Mouse (Mus musculus): Measurements from ENCODE around the gene Sytl2.

Gene Sytl2

GRCm38 (mm10) chr7:90355995-90356394 is 53.9 kb downstream of the Sytl2 start:
- intact Hi-C loops (cut with DNase I) = no loop called here

DNA sequence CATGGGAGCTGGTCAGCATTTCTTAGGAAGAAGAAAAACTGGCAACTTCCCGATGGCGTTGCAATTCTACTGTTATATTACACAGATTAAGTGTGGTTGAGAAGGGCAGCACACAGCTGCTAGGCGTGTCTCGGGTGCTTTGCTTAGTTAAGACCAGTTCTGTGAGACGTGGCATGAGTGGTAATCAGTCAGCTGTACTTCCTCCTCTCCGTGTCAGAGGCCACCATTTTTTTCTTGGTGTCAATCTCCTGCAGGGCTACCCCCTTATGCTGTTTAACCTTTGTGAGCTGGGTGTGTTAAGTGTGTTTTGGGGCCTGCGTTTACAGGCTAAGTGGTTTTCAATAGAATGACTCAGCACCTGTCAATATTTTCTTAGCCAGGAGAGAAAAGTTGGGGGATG is 60.7 kb downstream of the Sytl2 start:
- intact Hi-C loops (cut with DNase I) = no loop called here

DNA sequence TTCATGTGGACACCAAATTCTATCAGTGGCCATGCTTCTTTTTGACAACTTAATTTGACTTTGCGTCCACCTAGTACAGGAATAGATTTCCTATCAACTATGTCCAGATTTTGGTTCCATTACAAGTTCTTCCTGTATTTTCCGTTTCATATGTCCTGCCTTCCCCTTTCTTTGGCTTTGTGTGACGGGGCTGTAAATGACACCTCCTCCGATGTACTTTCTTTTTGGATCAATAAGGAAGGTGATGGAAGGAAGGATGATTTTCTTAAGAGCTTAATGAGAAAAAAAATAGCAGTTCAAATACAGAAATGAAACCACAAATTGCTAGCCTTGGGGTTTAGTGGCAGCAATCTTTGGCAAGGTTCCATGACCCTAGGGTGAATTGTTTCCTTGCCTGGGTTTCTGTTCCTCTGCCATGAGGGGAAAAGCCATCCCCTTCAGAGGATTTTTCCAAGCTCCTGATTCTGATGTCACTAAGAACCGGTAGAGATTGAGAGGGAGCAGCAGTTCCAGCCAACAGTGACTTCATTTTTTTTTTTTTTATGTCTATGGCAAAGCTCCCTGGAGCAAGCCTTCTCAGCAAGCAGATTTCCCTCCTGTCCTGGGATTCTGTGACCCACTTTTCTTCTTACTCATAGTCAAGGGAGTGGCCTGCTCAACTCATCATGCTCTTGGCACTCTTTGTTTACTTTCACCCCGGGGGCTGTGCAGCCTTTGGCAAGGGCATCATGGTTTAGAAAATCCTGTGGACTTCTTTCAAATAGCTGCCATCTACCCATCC is 68.2 kb downstream of the Sytl2 start:
- intact Hi-C loops (cut with DNase I) = no loop called here

- intact Hi-C loops (cut with DNase I) = no loop called here
Observed at GRCm38 (mm10) chr7:90372804-90373203, 70.8 kb downstream of the Sytl2 start.

DNA sequence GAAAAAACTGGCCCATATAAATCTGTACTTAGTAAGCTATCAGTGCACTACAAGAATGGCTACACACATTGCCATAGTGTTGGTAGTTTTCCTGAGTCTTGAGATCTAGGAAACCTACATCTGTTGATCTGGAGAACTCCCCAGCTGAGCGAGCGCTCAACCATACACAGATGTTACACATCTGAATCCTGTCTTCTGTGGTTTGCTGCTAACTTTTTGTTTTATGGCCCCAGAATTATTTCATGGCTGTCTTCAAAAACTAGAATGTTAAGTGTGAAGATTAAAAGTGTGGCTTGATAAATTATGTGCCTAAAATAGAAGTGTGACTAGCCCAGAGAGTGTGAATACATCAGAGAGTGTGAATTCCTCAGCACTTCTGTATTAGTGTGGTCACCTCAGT is 82.4 kb downstream of the Sytl2 start:
- intact Hi-C loops (cut with DNase I) = no loop called here

DNA sequence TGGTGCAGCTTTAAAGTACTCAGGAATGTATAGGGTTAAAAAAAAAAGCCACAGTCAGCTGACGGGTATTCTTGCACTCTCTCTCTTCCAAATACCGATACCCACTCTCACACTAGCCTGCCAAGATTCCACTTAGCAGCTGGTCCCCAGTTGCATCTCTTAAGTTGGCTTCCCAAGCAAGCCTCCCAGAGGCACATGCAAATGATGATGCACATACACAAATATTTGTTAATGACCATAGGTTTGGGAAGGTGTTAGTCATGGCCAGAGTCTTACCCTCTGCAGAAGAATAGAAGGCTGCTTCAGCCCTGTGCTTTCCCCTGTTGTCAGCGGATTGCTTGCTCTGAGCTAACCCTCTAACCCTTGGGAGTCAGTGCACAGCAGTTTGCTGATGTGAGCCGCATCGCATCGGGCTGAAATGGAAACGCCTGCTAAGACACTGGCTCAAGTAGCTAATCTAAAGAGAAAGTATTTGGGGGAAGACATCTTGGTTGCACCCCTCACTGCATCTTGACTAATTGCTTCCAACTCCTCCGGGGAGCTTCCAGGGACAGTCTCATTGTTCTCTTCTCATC is 84.9 kb downstream of the Sytl2 start:
- intact Hi-C loops (cut with DNase I) = no loop called here

GRCm38 (mm10) chr7:90389765-90390164 is 87.7 kb downstream of the Sytl2 start:
- intact Hi-C loops (cut with DNase I) = no loop called here

DNA sequence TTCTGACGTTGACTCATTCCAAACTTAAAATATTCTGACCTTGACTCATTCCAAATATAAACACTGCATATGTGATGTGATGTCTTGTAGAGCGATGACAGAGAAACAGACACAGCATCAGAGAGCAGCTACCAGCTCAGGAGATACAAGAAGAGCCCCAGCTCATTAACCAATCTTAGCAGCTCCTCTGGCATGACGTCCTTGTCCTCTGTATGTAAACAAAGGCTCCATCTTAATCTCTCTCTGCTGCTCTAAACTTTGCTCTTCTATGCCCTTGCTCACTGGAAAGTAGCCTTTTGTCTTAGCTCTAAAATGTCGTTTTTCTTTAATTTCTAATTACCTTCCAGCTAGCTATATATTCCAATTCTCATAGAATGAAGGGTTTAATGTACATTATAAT is 93.0 kb downstream of the Sytl2 start:
- intact Hi-C loops (cut with DNase I) = no loop called here

- intact Hi-C loops (cut with DNase I) = no loop called here
Observed at GRCm38 (mm10) chr7:90395928-90396327, 93.9 kb downstream of the Sytl2 start.

GRCm38 (mm10) chr7:90409934-90410333 is 107.9 kb downstream of the Sytl2 start:
- intact Hi-C loops (cut with DNase I) = loop anchor here (5.0 kb wide), 1 partner anchor 128 kb away; no protein-coding TSS in a partner anchor

- intact Hi-C loops (cut with DNase I) = loop anchor here (10.0 kb wide), 1 partner anchor 432 kb away; no protein-coding TSS in a partner anchor
Observed at GRCm38 (mm10) chr7:90426020-90427001, 124.3 kb downstream of the Sytl2 start, which contains the start of gene Ccdc89. TSS of gene Ccdc89 (plus strand) at chr7:90426577.

DNA sequence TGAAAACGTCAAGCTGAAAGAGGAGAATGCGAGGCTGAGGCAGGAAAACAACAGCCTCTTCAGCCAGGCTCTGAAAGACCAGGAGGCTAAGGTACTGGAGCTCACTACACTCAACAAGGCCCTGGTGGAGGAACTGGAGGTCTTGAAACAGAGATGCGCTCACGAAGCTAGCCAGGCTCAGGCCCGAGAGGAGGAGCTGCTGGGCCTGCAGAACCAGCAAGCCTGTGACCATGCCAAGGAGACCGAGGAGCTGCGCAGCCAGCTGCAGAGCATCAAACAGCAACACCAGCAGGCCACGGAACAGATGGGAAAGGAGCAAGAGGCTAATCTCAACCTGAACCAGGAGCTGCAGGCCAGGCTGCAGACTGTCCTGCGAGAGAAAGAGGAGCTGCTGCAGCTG is 125.0 kb downstream of the Sytl2 start:
- intact Hi-C loops (cut with DNase I) = loop anchor here (10.0 kb wide), 1 partner anchor 432 kb away; no protein-coding TSS in a partner anchor

DNA sequence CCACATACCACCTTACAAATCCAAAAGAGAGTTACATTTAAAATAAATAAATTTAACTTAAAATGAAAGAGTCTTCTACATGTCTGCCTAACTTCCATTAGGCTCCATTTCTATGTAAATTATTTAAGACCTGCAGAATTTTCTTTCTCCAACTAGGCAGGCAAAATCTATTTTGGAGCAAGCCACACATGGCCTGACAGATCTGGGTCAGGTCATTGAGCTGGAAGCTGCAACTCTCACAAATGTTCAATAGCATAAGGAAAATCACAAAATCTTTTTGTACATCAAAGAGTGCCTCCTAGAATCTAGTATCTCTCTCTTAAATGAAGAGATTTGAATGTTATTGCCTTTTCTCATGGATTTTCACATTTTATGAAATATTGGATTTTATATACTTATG is 130.2 kb downstream of the Sytl2 start:
- intact Hi-C loops (cut with DNase I) = no loop called here

- intact Hi-C loops (cut with DNase I) = no loop called here
Observed at GRCm38 (mm10) chr7:90440044-90440443, 138.0 kb downstream of the Sytl2 start.

GRCm38 (mm10) chr7:90442070-90442469 is 140.0 kb downstream of the Sytl2 start:
- intact Hi-C loops (cut with DNase I) = no loop called here

DNA sequence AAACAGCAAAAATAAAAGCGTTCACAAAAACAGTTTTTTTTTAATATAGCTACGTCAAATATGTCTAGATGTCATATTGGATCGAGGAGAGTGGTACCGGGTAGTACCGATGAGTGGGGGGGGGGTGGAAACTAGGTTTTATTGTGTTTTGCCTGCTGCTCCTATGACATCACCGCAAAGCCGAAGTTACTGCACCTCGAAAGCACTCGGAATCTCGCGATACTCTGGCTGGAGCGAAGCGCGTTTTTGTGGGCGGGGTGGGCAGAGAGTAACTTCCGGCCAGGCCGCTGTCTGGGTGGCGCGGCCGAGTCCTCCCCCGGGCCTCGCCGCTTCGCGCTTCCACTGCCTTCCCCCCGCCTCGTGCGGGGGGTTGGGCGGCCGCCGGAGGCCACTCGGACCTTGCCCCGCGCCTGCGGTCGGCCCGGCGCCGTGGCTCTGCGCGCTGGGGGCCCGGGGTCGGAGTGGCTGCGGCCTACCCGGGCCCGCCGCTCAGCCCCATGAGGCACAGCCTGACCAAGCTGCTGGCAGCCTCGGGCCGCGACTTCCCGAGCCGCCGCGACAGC is 140.5 kb downstream of the Sytl2 start, which contains the start of gene Crebzf:
TSS of gene Crebzf (plus strand) at position 212 of the 563 bp plus-strand sequence.
- intact Hi-C loops (cut with DNase I) = no loop called here

- intact Hi-C loops (cut with DNase I) = no loop called here
Observed at GRCm38 (mm10) chr7:90443101-90444091, 141.3 kb downstream of the Sytl2 start.

DNA sequence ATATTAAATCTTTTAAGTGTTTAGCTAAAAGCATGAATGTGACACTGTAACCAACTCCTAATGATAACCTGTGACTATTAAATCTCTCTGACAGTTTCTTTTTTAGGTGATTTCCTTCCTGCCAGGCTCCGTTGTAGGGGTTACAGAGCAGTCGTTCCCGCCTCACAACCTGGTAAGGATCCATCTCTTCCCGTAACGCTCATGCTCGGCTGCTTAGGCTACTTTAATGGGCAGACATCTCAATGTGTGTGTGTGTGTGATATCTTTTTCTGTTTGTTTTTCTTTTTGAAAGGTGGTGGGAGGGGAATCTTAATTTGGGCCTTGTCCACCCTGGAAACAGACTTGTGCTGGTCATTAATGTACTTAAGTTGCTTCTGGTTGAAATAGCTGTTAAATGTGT is 142.2 kb downstream of the Sytl2 start:
- intact Hi-C loops (cut with DNase I) = no loop called here

DNA sequence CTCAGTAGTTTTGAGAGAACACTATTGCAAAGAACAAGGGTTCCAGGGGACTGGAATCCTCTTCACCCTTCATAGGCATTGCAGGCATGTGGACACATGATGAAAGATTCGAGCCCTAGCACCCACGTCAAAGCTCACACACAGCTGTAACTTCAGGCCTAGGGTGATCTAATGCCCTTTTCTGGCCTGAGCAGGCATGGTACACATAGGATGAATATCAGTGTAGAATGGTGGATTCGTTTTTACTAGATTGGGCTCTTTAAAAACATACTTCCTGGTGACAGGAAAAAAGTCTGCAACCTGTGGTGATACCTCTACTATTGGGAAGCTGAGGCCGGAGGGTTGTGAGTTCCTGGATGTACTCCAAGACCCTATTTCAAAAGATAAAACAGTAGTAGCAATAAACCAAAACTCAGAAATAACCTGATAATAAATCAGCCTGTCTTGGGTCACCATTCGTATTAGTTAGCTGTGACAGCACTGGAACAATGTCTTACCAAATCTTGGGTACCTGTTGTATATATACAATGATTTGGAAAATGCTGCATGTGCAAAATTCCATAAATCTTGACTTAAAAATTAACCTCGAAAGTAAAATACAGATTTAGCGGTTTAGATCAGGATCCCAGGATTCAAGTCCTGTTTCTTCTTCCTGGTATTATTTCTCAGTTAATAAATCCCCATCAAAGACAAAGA is 154.2 kb downstream of the Sytl2 start:
- intact Hi-C loops (cut with DNase I) = no loop called here
